Mouse (Mus musculus) CD8-positive naive resting alpha-beta T cell, adult 2 months (primary cell): Measurements from ENCODE around the gene Hsh2d.

ENCODE experiments used
- DNase-seq, 2 experiments: peaks; one replicate each; pipeline ENCODE4 v3.0.0; 2022; ENCODE audit warnings: low read depth in 2 of 2, low spot score in 2 of 2

Gene Hsh2d

GRCm38 (mm10) chr8:72187793-72188331 is 1.6 kb upstream of the Hsh2d start:
- no peak for DNase-seq

DNA sequence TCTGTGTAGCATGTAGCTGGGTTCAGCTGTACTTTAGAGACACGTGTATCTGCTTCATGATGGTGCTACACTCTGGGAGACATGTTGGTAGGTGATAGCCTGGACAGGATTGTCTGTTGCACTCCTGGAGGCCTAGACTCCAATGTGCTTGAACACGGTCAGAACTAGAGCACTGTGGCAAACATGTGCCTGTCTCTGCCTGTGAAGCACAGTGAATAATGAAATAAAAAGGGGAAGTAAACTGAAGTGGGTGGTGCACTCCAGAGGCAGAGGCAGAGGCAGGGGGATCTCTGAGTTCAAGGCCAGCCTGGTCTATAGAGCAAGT is 739 bp downstream of the Hsh2d start:
- no peak for DNase-seq

DNA sequence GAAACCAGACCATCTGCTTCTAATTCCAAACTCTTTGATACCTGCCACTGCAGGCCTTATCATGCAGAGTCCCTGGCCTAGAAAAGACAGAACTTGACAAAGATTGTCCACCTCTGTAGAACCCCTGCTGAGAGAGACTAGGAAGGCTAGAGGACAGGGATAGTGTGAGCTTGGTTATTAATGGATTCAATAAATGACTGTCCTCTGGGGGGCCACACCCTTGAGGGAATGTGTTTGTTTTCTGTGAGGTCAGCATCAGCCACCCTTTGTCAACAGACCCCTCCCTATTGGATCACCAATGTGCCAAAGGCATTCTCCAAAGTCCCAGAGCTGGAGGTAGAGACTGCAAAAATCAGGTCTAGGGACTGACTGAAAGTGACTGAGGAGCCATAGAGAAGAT is 2.6 kb downstream of the Hsh2d start:
- DNase-seq: no peak

DNA sequence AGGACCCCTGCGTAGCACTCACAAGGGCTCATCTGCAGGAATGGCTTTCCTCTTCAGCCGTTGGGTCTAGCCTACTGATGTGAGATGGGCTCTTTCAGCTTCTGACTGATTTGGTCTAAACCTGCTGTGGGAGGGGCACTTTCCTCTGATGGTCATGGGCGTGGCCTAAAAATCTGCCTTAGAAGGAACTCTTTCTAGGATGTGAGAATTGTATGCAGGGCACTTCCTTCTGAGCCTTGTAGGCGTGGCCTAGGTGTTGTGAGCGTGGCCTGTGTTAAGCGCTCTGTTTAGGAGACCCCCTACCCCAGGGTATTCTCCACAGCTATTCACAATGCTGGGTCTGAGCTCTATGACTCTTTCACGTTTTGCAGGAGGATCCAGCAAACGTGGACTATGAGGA is 8.6 kb downstream of the Hsh2d start:
- no peak for DNase-seq

GRCm38 (mm10) chr8:72208582-72208981 is 19.1 kb downstream of the Hsh2d start:
- no peak for DNase-seq

DNA sequence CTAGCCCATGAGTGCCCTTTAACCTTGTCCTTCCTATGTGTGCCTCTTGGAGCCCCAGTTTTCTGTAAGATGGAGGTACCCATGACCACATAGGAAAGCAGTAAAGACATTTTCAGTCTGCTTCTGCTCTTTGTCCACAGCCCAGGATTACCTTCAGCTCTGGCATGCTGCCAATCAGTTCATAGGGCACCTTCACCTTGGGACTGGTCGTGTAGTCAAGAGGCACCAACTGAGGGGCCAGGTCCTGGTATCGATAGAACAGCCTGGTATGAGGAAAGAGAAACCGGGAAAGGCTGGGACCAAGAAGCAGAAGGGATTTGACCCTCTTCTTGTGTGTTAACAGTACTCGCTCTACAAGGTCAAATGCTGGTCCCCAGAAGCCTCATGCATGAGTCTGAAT is 20.8 kb downstream of the Hsh2d start:
- no peak for DNase-seq

- DNase-seq: no peak
Measured at GRCm38 (mm10) chr8:72210710-72211109, 21.3 kb downstream of the Hsh2d start.

DNA sequence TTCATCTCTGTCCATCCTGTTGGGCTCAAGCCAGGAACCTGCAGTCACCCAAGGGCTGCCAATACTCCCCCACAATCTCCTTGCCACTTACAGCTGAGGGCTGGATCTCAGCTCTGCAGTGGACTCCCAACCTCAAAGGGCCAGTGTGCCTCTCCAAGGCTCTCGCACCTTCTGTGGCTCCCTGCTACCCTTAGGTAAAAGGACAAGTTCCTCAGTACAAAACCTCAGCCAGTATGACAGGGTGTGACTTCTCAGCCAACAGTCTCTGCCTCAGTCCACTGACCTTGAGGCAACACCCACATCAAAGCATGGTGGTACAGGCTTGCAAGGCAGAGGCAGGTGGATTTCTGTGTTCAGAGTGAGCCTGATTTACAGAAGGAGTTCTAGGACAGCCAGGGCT is 22.4 kb downstream of the Hsh2d start:
- no peak for DNase-seq

DNA sequence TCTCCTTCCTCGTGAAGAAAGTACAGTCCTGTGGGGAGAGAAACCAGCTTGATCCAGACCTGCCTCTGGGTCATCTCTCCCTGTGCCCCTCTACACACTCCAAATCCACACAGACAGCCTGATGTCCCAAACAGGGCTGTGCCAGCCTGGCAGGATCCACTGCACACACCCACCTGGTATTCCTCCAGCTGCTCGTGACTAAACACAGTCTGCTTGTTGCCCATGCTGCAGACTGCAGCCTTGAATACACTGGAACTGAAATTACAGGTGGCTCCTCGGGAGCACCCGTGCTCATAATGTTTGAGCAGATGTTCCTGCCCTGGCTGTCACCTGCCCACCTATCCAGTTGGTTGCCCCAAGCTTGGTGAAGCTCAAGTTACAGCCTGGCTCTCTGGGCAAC is 23.3 kb downstream of the Hsh2d start, which contains the start of gene Cib3:
Gene Cib3, minus strand, starts transcription at position 87 of the 400 bp plus-strand sequence.
- no peak for DNase-seq

DNA sequence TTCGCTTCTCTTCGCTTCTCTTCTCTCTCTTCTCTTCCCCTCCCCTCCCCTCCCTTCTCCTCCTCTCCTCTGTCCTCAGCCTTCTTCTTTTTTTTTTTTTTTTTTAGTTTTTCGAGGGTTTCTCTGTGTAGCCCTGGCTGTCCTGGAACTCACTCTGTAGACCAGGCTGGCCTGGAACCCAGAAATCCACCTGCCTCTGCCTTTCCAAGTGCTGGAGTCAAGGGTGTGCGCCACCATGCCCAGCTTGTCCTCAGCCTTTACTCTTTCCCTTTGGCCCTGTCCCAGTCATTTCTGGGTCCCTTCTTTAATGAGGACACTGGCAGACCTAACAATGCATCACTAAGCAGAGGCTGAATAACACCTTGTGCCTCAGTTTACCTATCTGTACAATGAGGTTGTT is 24.1 kb downstream of the Hsh2d start, which contains the start of gene Gm11034:
Gene Gm11034, minus strand, starts transcription at position 101 of the 400 bp plus-strand sequence.
- DNase-seq: no peak

DNA sequence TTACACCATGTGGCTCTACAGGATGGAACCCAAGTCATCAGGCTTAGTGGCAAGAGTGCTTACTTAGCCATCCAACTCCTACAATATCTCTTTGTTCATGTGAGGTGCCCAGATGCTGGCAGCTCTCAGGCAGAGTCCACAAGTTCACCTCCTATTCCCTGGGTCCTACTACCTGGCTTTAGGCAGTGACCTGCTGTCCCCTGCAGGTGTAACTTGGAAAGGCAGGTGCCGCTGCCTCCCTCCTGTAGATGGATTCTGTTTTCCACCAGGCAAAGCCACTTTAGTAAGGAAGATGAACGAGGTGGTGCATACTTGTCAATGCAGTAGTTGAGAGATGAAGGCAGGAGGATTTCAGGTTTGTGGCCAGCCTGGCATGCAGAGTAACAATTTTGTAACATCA is 25.6 kb downstream of the Hsh2d start:
- DNase-seq: peak; percentile 47 to 52

DNA sequence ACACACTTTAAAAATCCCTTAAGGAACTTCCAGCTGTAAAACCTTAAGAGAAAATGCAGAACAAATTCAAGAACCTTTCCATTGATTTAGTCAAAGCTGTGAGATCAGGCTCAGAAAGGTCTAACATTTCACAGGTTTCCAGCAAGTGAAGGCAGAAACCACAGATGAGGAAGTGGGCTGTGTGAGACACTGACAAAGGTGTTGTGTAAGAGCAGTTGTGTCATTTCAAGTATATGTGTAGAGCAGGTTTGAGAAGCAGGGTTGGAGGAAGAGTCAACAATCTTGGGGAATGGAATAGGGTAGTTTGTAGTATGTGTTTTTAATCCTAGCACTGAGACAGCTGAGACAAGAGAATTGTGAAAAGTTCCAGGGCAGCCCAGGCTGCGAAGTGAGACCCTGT is 26.4 kb downstream of the Hsh2d start:
- peak; percentile 19 to 26 for DNase-seq

DNA sequence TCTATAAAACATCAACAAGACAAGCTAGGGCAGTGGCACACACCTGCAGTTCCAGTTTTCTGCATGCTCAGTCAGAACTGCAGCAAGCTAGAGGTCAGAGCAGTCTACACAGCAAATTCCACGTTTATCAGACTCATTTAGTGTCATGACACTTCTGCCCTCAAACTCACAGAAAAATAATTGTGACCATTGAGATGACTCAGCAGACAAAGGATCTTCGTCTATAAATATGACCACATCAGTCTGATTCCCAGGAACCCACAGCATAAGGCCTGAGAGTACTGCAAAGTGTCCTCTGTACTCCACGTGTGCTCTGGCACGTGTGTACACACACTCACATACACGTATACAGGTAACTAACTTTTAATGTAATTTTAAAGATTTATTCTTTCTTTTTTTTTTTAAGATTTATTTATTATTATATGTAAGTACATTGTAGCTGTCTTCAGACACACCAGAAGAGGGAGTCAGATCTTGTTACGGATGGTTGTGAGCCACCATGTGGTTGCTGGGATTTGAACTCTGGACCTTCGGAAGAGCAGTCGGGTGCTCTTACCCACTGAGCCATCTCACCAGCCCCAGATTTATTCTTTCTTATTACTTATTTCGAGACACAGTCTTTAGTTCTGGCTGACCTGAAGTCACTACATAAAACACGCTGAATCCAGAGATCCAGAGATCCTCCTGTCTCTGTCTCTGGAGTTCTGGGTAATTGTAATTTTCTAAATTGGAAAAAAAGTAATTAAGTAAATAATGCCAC is 29.5 kb downstream of the Hsh2d start:
- no peak for DNase-seq

- DNase-seq: peak; percentile 80 to 81
Measured at GRCm38 (mm10) chr8:72219541-72220363, 30.3 kb downstream of the Hsh2d start, which contains the start of gene Fam32a. TSS of gene Fam32a (plus strand) at chr8:72219730.

- no peak for DNase-seq
Measured at GRCm38 (mm10) chr8:72220758-72221157, 31.3 kb downstream of the Hsh2d start.

DNA sequence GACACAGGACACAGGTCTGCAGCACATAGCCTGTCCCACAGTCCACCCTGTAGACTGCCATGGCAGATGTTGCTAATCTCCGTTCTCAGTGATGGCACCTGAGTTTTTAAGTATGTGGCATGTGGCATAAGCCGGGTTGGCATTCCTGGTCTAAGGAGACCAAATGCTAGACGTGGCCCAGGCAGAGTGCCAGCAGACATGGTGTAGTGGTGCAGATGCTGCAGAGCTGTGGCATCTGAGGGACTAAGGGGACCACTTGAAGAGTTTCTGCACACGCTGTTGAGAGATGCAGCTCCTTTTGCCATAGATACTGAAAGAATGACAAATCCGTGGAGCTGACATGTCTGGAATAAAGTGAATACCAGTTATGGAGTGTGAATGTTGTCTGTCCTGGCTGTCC is 33.2 kb downstream of the Hsh2d start:
- DNase-seq: no peak

- peak; percentile 94 for DNase-seq
Measured at GRCm38 (mm10) chr8:72239499-72240402, 50.3 kb downstream of the Hsh2d start, which contains the start of gene Ap1m1. TSS of gene Ap1m1 (plus strand) at chr8:72240018.

GRCm38 (mm10) chr8:72240403-72240763 is 50.9 kb downstream of the Hsh2d start:
- no peak for DNase-seq

- no peak for DNase-seq
Measured at GRCm38 (mm10) chr8:72240951-72241350, 51.5 kb downstream of the Hsh2d start.

- DNase-seq: no peak
Measured at GRCm38 (mm10) chr8:72242226-72242625, 52.8 kb downstream of the Hsh2d start.

DNA sequence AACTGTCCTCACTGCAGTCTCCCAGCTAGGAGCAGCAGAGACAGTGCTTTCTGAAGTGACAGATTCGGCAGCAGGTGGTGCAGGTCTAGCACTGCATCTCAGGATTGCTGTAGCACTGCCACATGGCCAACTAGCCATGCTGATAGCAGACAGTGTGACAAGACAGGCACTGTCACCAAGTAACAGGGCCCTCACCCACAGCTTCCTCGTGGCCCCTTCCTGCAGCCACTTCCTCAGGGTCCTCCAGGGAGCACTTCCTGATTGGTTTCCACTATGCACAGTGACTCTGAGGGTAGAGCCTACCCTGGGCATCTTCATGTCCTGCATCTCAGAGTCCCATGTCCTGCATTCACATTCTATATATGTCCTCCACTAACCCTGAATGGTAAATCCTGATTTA is 55.2 kb downstream of the Hsh2d start:
- no peak for DNase-seq
